8 mouse cellular contexts compared by ENCODE assay signal in genomic region chr17:78287391-78287790, GRCm38 (mm10).
"Had no signal": no experiment of that assay in that cellular context is flagged by ENCODE, and none has a peak within 500 bp of the region (broad histone marks: within the 10 kb centered on the region; RNA-seq: fewer than 3 reads in every experiment).

No protein-coding gene starts in this region.

- DNase-seq: liver, postnatal 0 days; lung, embryonic 14.5 days; lung, postnatal 14 days; lung, postnatal 36 days; right cerebral cortex, postnatal 14 days; thymus, adult 2 months; thymus, postnatal 25 days; thymus, postnatal 4 days had no signal
